Mouse (Mus musculus): ENCODE measurements at regions not wholly inside any gene's neighbourhood (a gene's known extent, or its start where the extent isn't known, plus 50 kb on each side); places are given as distances from the start of the nearest gene placed in this dataset.

DNA sequence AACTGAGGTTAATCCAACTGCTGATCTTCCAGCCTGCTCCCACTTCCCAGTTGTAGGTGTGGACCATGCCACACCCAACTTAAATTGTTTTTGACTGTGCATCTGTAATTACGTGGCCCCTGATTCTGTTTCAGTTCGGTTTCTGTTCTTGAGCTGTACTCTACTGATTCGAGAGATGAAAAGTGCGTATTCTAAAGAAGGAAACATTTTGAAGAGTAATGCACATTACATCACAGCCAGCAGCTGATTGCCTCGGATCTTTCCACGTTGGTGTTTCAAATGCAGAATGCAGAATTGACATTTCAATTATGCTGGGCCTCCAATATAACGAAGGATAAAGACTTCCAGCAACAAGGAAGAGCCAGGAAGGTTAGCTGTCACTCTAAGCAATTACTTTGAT, 64.7 kb upstream of the Cnot2 start:
- DNase-seq = no peak

GRCm38 (mm10) chr10:116645631-116646030, 64.3 kb upstream of the Cnot2 start:
- DNase-seq = no peak

- no peak for DNase-seq
Observed at GRCm38 (mm10) chr10:116645108-116645507, 63.8 kb upstream of the Cnot2 start.
